Mouse (Mus musculus): ENCODE results near the gene Vegfb.

DNA sequence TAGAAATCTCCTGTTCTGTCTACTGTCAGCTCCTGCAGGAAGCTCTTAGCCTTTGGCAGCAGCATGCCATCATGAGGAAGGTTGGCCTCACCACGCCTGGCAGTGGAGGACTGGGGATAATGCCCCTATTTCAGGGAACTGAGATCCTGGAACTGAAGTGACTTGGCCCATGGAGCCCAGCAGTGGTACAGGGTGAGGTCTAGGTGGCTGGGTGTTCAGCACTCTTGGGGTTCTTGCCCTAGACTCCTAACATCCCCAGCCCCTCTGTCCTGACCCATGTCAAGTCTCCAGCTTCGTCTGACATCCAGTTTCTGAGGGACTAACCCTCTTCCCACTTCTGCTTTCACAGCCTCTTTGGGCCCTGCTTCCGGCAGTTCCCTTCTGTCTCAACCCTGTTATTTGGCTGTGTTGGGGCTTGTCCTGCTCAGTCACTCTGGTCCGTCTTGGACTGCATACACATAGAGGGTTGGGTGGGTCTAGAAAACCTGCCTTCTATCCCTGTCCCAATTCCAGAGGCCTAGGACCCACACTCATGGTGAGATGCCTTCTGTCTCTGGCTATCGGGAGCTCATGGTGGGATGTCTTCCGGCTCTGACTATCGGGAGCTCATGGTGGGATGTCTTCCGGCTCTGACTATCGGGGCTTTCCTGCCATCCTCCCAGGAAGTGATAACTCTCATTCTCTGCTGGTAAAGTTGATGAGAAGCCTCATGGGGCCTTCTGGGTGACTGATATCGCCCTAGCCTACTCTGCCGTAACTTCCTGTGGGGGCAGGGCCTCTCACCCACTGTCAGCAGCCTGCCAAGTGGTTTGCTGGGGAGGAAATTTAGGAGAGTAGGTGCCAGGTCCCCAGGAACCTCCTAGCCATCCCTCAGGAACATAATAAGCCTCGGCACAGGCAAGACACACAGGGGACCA, 30.3 kb upstream of the Vegfb start:
- no peak for TF ChIP-seq POLR2A (IDR thresholded peaks at IDR 0.05; ENCODE audit: borderline replicate concordance, extremely low read depth, insufficient read depth, insufficient read length, poor library complexity, severe bottlenecking)
- TF ChIP-seq CTCF (IDR thresholded peaks at IDR 0.05; ENCODE audit: borderline replicate concordance, extremely low read depth, insufficient read depth, insufficient read length), result no peak
